Mouse (Mus musculus): ENCODE results near the gene Arhgap27.
"Not testable (repeated sequence)": the region's sequence is repeated elsewhere in the genome, so short reads cannot be mapped to it uniquely, and the experiment has no call there.

Arhgap27 gene

GRCm38 (mm10) chr11:103334925-103335324 is 28.6 kb downstream of the Arhgap27 start:
- no peak for DNase-seq (ENCODE audit: low read depth in 2 of 2, low spot score in 2 of 2)

- DNase-seq (ENCODE audit: low read depth in 2 of 2, low spot score in 2 of 2), result no peak
Observed at GRCm38 (mm10) chr11:103333719-103334398, 29.6 kb downstream of the Arhgap27 start.

- DNase-seq (ENCODE audit: low read depth in 2 of 2, low spot score in 2 of 2), result no peak
Observed at GRCm38 (mm10) chr11:103332890-103333651, 30.4 kb downstream of the Arhgap27 start.

- peak; percentile 46 to 67 for DNase-seq (ENCODE audit: low read depth in 2 of 2, low spot score in 2 of 2)
Observed at GRCm38 (mm10) chr11:103332186-103332889, 31.2 kb downstream of the Arhgap27 start.

GRCm38 (mm10) chr11:103331502-103332185 is 31.8 kb downstream of the Arhgap27 start:
- DNase-seq (ENCODE audit: low read depth in 2 of 2, low spot score in 2 of 2), result no peak

- DNase-seq (ENCODE audit: low read depth in 2 of 2, low spot score in 2 of 2), result no peak
Observed at GRCm38 (mm10) chr11:103330651-103331319, 32.7 kb downstream of the Arhgap27 start.

GRCm38 (mm10) chr11:103326950-103327349 is 36.5 kb downstream of the Arhgap27 start:
- peak; percentile 90 to 94 for DNase-seq (ENCODE audit: low read depth in 2 of 2, low spot score in 2 of 2)

GRCm38 (mm10) chr11:103325172-103325571 is 38.3 kb downstream of the Arhgap27 start:
- DNase-seq (ENCODE audit: low read depth in 2 of 2, low spot score in 2 of 2), result peak in 1 of 2 experiments; percentile 48

- DNase-seq (ENCODE audit: low read depth in 2 of 2, low spot score in 2 of 2), result no peak
Observed at GRCm38 (mm10) chr11:103324723-103325122, 38.8 kb downstream of the Arhgap27 start.

- not testable (repeated sequence) for DNase-seq (ENCODE audit: low read depth in 2 of 2, low spot score in 2 of 2)
Observed at GRCm38 (mm10) chr11:103322832-103323231, 40.7 kb downstream of the Arhgap27 start.

- no peak for DNase-seq (ENCODE audit: low read depth in 2 of 2, low spot score in 2 of 2)
Observed at GRCm38 (mm10) chr11:103320646-103321045, 42.8 kb downstream of the Arhgap27 start.

- DNase-seq (ENCODE audit: low read depth in 2 of 2, low spot score in 2 of 2), result no peak
Observed at GRCm38 (mm10) chr11:103320196-103320595, 43.3 kb downstream of the Arhgap27 start.

GRCm38 (mm10) chr11:103318042-103318441 is 45.5 kb downstream of the Arhgap27 start:
- DNase-seq (ENCODE audit: low read depth in 2 of 2, low spot score in 2 of 2), result no peak

- DNase-seq (ENCODE audit: low read depth in 2 of 2, low spot score in 2 of 2), result no peak
Observed at GRCm38 (mm10) chr11:103315379-103315778, 48.1 kb downstream of the Arhgap27 start.

GRCm38 (mm10) chr11:103314736-103315374 is 48.6 kb downstream of the Arhgap27 start:
- no peak for DNase-seq (ENCODE audit: low read depth in 2 of 2, low spot score in 2 of 2)

- no peak for DNase-seq (ENCODE audit: low read depth in 2 of 2, low spot score in 2 of 2)
Observed at GRCm38 (mm10) chr11:103313542-103313941, 50.0 kb downstream of the Arhgap27 start.

- no peak for DNase-seq (ENCODE audit: low read depth in 2 of 2, low spot score in 2 of 2)
Observed at GRCm38 (mm10) chr11:103312655-103313255, 50.7 kb downstream of the Arhgap27 start.

- peak in 1 of 2 experiments; percentile 16 for DNase-seq (ENCODE audit: low read depth in 2 of 2, low spot score in 2 of 2)
Observed at GRCm38 (mm10) chr11:103311960-103312611, 51.4 kb downstream of the Arhgap27 start.

- no peak for DNase-seq (ENCODE audit: low read depth in 2 of 2, low spot score in 2 of 2)
Observed at GRCm38 (mm10) chr11:103309956-103310574, 53.4 kb downstream of the Arhgap27 start.

Measured in CD8-positive naive resting alpha-beta T cell, adult 2 months (primary cell).